Mouse (Mus musculus) bone marrow macrophage, adult 2 months (primary cell): Measurements from ENCODE around the gene Tmem231. TPM values are rescaled to one million over a fixed set of nuclear protein-coding genes. Genes with fewer than 3 reads are reported as not detected.

Experiments
- H3K27ac ChIP-seq: 2 replicates; pipeline ENCODE4 v1.5.1; 2012; ENCODE audit warnings: low read depth, low read length; ENCODE audit not compliant: insufficient read depth
- H3K4me1 ChIP-seq: 2 replicates; pipeline ENCODE4 v1.6.1; 2012; ENCODE audit warnings: low read length; ENCODE audit not compliant: control insufficient read depth, insufficient read depth
- H3K4me3 ChIP-seq: 2 replicates; pipeline ENCODE4 v1.5.1; 2012; ENCODE audit warnings: mild to moderate bottlenecking, low read length, moderate library complexity; ENCODE audit not compliant: insufficient read depth
- CTCF ChIP-seq: IDR thresholded peaks from 2 replicates; pipeline ENCODE4 v1.5.1; 2012; ENCODE audit warnings: low read depth, mild to moderate bottlenecking, low read length, moderate library complexity
- POLR2A ChIP-seq: IDR thresholded peaks from 2 replicates; pipeline ENCODE4 v1.6.1; 2012; ENCODE audit warnings: mild to moderate bottlenecking, low read depth, low read length, borderline replicate concordance
- polyA plus RNA-seq: library from polyadenylated mRNA; stranded (reverse); fragments of >200 nt; gene quantifications from 2 replicates; pipeline ENCODE4 v1.2.4, GENCODE M21; 2012; ENCODE audit not compliant: missing spikeins, insufficient read depth, insufficient read length

Gene Tmem231
- polyA plus RNA-seq, 1 experiment: 0.92 TPM

- Histone ChIP-seq H3K4me1 (peaks cover 11% of the 10 kb centered on the region), H3K27ac (no peak overlapping the region), H3K4me3 (no peak overlapping the region)
- TF ChIP-seq POLR2A (no peak), CTCF (no peak)
These were observed 68.4 kb downstream of the Tmem231 start for GRCm38 (mm10) chr8:111865130-111865852.

GRCm38 (mm10) chr8:111864648-111865047 lies 69.0 kb downstream of the Tmem231 start:
- no peak for TF ChIP-seq CTCF
- TF ChIP-seq POLR2A: no peak
- Histone ChIP-seq H3K27ac (no peak overlapping the region), H3K4me3 (no peak overlapping the region), H3K4me1 (peaks cover 11% of the 10 kb centered on the region)

- Histone ChIP-seq H3K4me3 (no peak overlapping the region), H3K4me1 (peaks cover 7% of the 10 kb centered on the region), H3K27ac (no peak overlapping the region)
- TF ChIP-seq CTCF (no peak), POLR2A (no peak)
These were observed 70.4 kb downstream of the Tmem231 start for GRCm38 (mm10) chr8:111863280-111863679.

Other genes starting within 250 kb of the Tmem231 start
- gene Ctrb1, start 242.9 kb downstream of the Tmem231 start, polyA plus RNA-seq: not detected in 2 replicates
- gene Bcar1, start 190.1 kb downstream of the Tmem231 start, polyA plus RNA-seq: 0.40 and 0.56 TPM in 2 replicates
- 88.3 and 89.6 TPM in 2 replicates for gene Cfdp1, start 79.6 kb downstream of the Tmem231 start, polyA plus RNA-seq
- gene Tmem170, start 57.1 kb downstream of the Tmem231 start, polyA plus RNA-seq: 2.6 and 3.3 TPM in 2 replicates
- not detected in 2 replicates for gene Chst5, start 23.4 kb downstream of the Tmem231 start, polyA plus RNA-seq
- 89.6 and 94.9 TPM in 2 replicates for gene Gabarapl2, start 6.8 kb upstream of the Tmem231 start, polyA plus RNA-seq
- gene Adat1, start 58.4 kb upstream of the Tmem231 start, polyA plus RNA-seq: 2.4 and 3.1 TPM in 2 replicates
- gene Kars, start 77.4 kb upstream of the Tmem231 start, polyA plus RNA-seq: 45.6 and 53.8 TPM in 2 replicates
- gene Terf2ip, start 77.5 kb upstream of the Tmem231 start, polyA plus RNA-seq: 10.1 and 11.1 TPM in 2 replicates
- gene Gm6793, start 81.2 kb upstream of the Tmem231 start, polyA plus RNA-seq: not detected in 2 replicates